Mouse (Mus musculus): ENCODE measurements around the gene Dnajb14.

- TF ChIP-seq CTCF (IDR thresholded peaks at IDR 0.05; ENCODE audit: borderline replicate concordance, insufficient read depth, low read length), result no peak
- TF ChIP-seq POLR2A (IDR thresholded peaks at IDR 0.05; ENCODE audit: low read depth, low read length), result no peak
Measured at GRCm38 (mm10) chr3:137935570-137936525, 68.4 kb downstream of the Dnajb14 start.

Data from embryonic fibroblast, embryonic 13.5 days (primary cell).